Mouse (Mus musculus) neutrophil, adult 5-6 weeks (primary cell): ENCODE results near the gene Nfix. TPM values are rescaled to one million over a fixed set of nuclear protein-coding genes. Genes with fewer than 3 reads are reported as not detected.

Experiments
- ATAC-seq: fragments of 151-379, 151-347 bp; 2 replicates; pipeline ENCODE4 v1.8.0; 2017; ENCODE audit warnings: mild to moderate bottlenecking, moderate TSS enrichment; ENCODE audit not compliant: insufficient number of reproducible peaks, poor library complexity, low FRiP score, severe bottlenecking; ENCODE audit errors: extremely low read depth
- total RNA-seq: library from RNA; stranded (forward); fragments of 200-1000 nt; gene quantifications from 2 replicates; pipeline ENCODE4 v1.2.3, GENCODE M21; 2017

Nfix gene
- total RNA-seq, 1 experiment from 2014 or later = 1.7 TPM

- no peak for ATAC-seq
Measured at GRCm38 (mm10) chr8:84785756-84786677, 14.1 kb downstream of the Nfix start.

GRCm38 (mm10) chr8:84785506-84785755 lies 14.7 kb downstream of the Nfix start:
- no peak for ATAC-seq

GRCm38 (mm10) chr8:84784681-84785505 lies 15.3 kb downstream of the Nfix start:
- no peak for ATAC-seq

- ATAC-seq = no peak
Measured at GRCm38 (mm10) chr8:84783919-84784581, 16.1 kb downstream of the Nfix start.

- ATAC-seq = no peak
Measured at GRCm38 (mm10) chr8:84783198-84783918, 16.8 kb downstream of the Nfix start.

GRCm38 (mm10) chr8:84782680-84783079 lies 17.5 kb downstream of the Nfix start:
- ATAC-seq = no peak

GRCm38 (mm10) chr8:84781686-84782505 lies 18.2 kb downstream of the Nfix start:
- no peak for ATAC-seq

GRCm38 (mm10) chr8:84780949-84781680 lies 19.0 kb downstream of the Nfix start:
- ATAC-seq = no peak

GRCm38 (mm10) chr8:84780225-84780555 lies 20.0 kb downstream of the Nfix start:
- ATAC-seq = no peak

GRCm38 (mm10) chr8:84779519-84780224 lies 20.5 kb downstream of the Nfix start:
- ATAC-seq = no peak

GRCm38 (mm10) chr8:84778638-84779380 lies 21.3 kb downstream of the Nfix start:
- ATAC-seq = no peak

GRCm38 (mm10) chr8:84777899-84778637 lies 22.1 kb downstream of the Nfix start:
- ATAC-seq = no peak

- no peak for ATAC-seq
Measured at GRCm38 (mm10) chr8:84776569-84776968, 23.6 kb downstream of the Nfix start.

GRCm38 (mm10) chr8:84775621-84776113 lies 24.5 kb downstream of the Nfix start:
- no peak for ATAC-seq

GRCm38 (mm10) chr8:84775105-84775591 lies 25.0 kb downstream of the Nfix start:
- ATAC-seq = no peak
